Mouse (Mus musculus) testis, adult 2 months (tissue): Measurements from ENCODE around the gene Hebp1.

ENCODE experiments used
- CTCF ChIP-seq: fragments of 200-500 bp; IDR thresholded peaks from 2 replicates; pipeline ENCODE4 v1.5.1; 2012; ENCODE audit warnings: low read depth, mild to moderate bottlenecking, inconsistent platforms, low read length, moderate library complexity; ENCODE audit not compliant: control insufficient read depth, insufficient read depth, insufficient replicate concordance
- POLR2A ChIP-seq: fragments of 200-500 bp; IDR thresholded peaks from 2 replicates; pipeline ENCODE4 v1.6.1; 2012; ENCODE audit warnings: low read depth, mild to moderate bottlenecking, inconsistent platforms, low read length, moderate library complexity; ENCODE audit not compliant: control insufficient read depth

GRCm38 (mm10) chr6:135190122-135190521 lies 7.7 kb downstream of the Hebp1 start:
- TF ChIP-seq POLR2A, result no peak
- no peak for TF ChIP-seq CTCF
